Mouse (Mus musculus) brain, embryonic 14.5 days (tissue): Measurements from ENCODE around the gene Iqch.

Source experiments
- CTCF ChIP-seq: fragments of 200-500 bp; IDR thresholded peaks from 2 replicates; pipeline ENCODE4 v1.5.1; 2012; ENCODE audit warnings: inconsistent platforms, mild to moderate bottlenecking, moderate library complexity, borderline replicate concordance; ENCODE audit not compliant: insufficient read depth, insufficient read length; ENCODE audit errors: extremely low read depth
- POLR2A ChIP-seq: fragments of 200-500 bp; IDR thresholded peaks from 2 replicates; pipeline ENCODE4 v1.6.1; 2012; ENCODE audit warnings: mild to moderate bottlenecking, inconsistent platforms, borderline replicate concordance; ENCODE audit not compliant: poor library complexity, insufficient read depth, insufficient read length, severe bottlenecking; ENCODE audit errors: extremely low read depth

DNA sequence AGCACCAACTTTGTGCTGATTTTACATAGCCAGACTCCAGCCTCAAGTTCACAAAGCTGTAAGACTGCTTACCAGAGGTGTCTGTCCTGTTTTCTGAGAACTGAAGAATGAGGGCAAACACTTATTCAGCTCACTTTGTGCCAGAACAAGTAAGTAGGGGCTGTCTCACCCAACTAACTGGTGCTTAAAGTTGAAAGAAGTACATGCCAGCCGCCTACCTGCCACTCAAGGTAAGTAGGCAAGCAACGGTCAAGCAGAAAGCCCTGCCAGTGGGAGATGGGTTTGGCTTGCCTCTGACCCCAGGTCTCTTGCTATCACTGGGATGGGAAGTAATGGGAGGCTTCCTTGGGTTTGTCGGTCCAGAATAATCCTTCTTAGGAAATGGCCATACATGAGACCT lies 24.8 kb downstream of the Iqch start:
- TF ChIP-seq POLR2A (no peak), CTCF (no peak)
